Comparison of ENCODE assay signal across 12 mouse cellular contexts in the genomic region with DNA sequence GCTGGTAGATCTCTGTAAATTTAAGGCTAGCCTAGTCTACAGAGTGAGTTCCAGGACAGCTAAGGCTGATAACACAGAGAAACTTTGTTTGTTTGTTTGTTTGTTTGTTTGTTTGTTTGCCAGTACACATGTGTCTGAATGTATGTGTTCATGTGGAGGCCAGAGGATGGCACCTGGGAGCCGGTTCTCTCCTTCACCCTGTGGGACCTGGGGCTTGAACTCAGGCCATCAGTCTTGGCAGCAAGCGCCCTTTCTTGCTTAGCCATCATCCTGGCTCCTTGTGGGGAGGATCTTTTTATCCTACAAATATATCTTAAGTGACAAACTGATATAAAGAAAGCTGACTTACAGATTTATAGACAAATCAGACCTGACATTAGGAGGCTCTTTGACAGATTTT. TPM values are rescaled to one million over a fixed set of nuclear protein-coding genes. Genes with fewer than 3 reads are reported as not detected.
DNase-seq lines count a peak whose midpoint lies in the region; ATAC-seq and TF ChIP-seq lines count a peak whose summit lies in the region.
"Had no signal": no experiment of that assay in that cellular context is flagged by ENCODE, and none has a peak within 500 bp of the region (broad histone marks: within the 10 kb centered on the region; RNA-seq: fewer than 3 reads in every experiment).

No protein-coding gene starts in this region.

- DNase-seq in cerebellum, postnatal 14 days: peak; percentile 7 to 16
- DNase-seq in heart, embryonic 10.5 days (ENCODE audit: low spot score): peak; percentile 39
- no peak for DNase-seq in heart, postnatal 25 days (ENCODE audit: low spot score)
- peak; percentile 16 for DNase-seq in left cerebral cortex, postnatal 4 days
- no peak for DNase-seq in left cerebral cortex, postnatal 25 days (ENCODE audit: low spot score in 2 of 2)
- DNase-seq in hindbrain, postnatal 0 days (ENCODE audit: low spot score): no peak
- DNase-seq in right cerebral cortex, adult 2 months (ENCODE audit: low spot score in 2 of 2): no peak
- DNase-seq: cerebellum, adult 11-12 months had no signal

- no peaks in the 10 kb centered on the region for H3K36me3 ChIP-seq in heart, embryonic 10.5 days
- no peaks in the 10 kb centered on the region for H3K36me3 ChIP-seq in hindbrain, postnatal 0 days (ENCODE audit: insufficient read depth, low read length)
- H3K36me3 ChIP-seq: embryonic facial prominence, embryonic 15.5 days; G1E; limb, embryonic 15.5 days had no signal

- H3K4me1 ChIP-seq in heart, embryonic 10.5 days: peaks cover 7% of the 10 kb centered on the region
- no peaks in the 10 kb centered on the region for H3K4me1 ChIP-seq in hindbrain, postnatal 0 days (ENCODE audit: insufficient read depth, low read length)

- H3K27me3 ChIP-seq in heart, embryonic 10.5 days (ENCODE audit: insufficient read depth, poor library complexity, severe bottlenecking): no peaks in the 10 kb centered on the region
- H3K27me3 ChIP-seq in hindbrain, postnatal 0 days (ENCODE audit: insufficient read depth, low read length): no peaks in the 10 kb centered on the region
- H3K27me3 ChIP-seq: embryonic facial prominence, embryonic 15.5 days; limb, embryonic 15.5 days had no signal

- TF ChIP-seq CTCF in hindbrain, postnatal 0 days (IDR thresholded peaks at IDR 0.05; ENCODE audit: low read depth): 0 out of 2 replicates have a peak, but pooled peaks have one; percentile 6

- intact Hi-C loops in heart, postnatal 25 days (cut with DNase I): loop anchor here (2.0 to 5.0 kb wide), 3 partner anchors 41 to 124 kb away; no protein-coding TSS in a partner anchor
- intact Hi-C loops in left cerebral cortex, postnatal 4 days (cut with DNase I): loop anchor here (5.0 to 10.0 kb wide), 2 partner anchors 124 to 762 kb away; no protein-coding TSS in a partner anchor
- intact Hi-C loops in left cerebral cortex, postnatal 25 days (cut with DNase I): loop anchor here (1.0 to 5.0 kb wide), 2 partner anchors 54 to 124 kb away; no protein-coding TSS in a partner anchor

- no peak overlapping the region for H3K4me3 ChIP-seq in heart, embryonic 10.5 days
- no peak overlapping the region for H3K4me3 ChIP-seq in hindbrain, postnatal 0 days (ENCODE audit: low read length)

- no peak overlapping the region for H3K9ac ChIP-seq in hindbrain, postnatal 0 days (replicated peaks; ENCODE audit: low read length)
- H3K9ac ChIP-seq: embryonic facial prominence, embryonic 15.5 days; limb, embryonic 15.5 days had no signal

- H3K9me3 ChIP-seq in heart, embryonic 10.5 days: no peaks in the 10 kb centered on the region
- no peaks in the 10 kb centered on the region for H3K9me3 ChIP-seq in hindbrain, postnatal 0 days (ENCODE audit: low read length)
- H3K9me3 ChIP-seq: embryonic facial prominence, embryonic 15.5 days; G1E; limb, embryonic 15.5 days had no signal

- no peak for ATAC-seq in cerebellum, adult (ENCODE audit: insufficient number of reproducible peaks, low FRiP score, low TSS enrichment)
- ATAC-seq in hindbrain, postnatal 0 days: no peak

- H3K27ac ChIP-seq in heart, embryonic 10.5 days: no peak overlapping the region
- H3K27ac ChIP-seq in hindbrain, postnatal 0 days: peak overlapping the region; percentile 32; the same call in 1 of the 2 replicates

- no peak overlapping the region for H3K4me2 ChIP-seq in hindbrain, postnatal 0 days (ENCODE audit: low read depth, low read length)

- 84% methylated on average over 2 of the region's 2 CpGs for WGBS in heart, embryonic 10.5 days
- 58% methylated on average over 2 of the region's 2 CpGs for WGBS in hindbrain, postnatal 0 days

RNA-seq across cellular contexts. Expression of gene Pld1, which starts 44.8 kb away (rescaled TPM):
- polyA plus RNA-seq in heart, embryonic 10.5 days (2016; fragmentation: Nextera tagmentation; extraction: Ambion mirVana): 5.7 TPM in 2 replicates
- total RNA-seq in heart, postnatal 25 days (2021): 10 to 100 TPM; 12.5 to 13.5 TPM
- total RNA-seq in left cerebral cortex, postnatal 4 days (2021): 1 to 10 TPM; 7.6 TPM
- total RNA-seq in left cerebral cortex, postnatal 25 days (2021): 1 to 10 TPM; 8.1 to 9.8 TPM
- 10.7 and 19.7 TPM in 2 replicates for total RNA-seq in hindbrain, postnatal 0 days (2014; rRNA removed)
- polyA plus RNA-seq in hindbrain, postnatal 0 days (2015; fragmentation: Nextera tagmentation; extraction: Ambion mirVana): 3.9 and 5.7 TPM in 2 replicates
- polyA plus RNA-seq: G1E had no signal

Comparison
In these comparisons a context has a peak if more than half of its experiments do, and no peak if none do; other contexts are left out.
1. DNase-seq: peak in cerebellum, postnatal 14 days (2 of 2), heart, embryonic 10.5 days (single experiment) and left cerebral cortex, postnatal 4 days (single experiment); none in heart, postnatal 25 days (single experiment), left cerebral cortex, postnatal 25 days (0 of 2), hindbrain, postnatal 0 days (single experiment) and right cerebral cortex, adult 2 months (0 of 2).